Mouse (Mus musculus) right cerebral cortex, adult 18-20 months (tissue): ENCODE data around the gene Olfr745.

Experiments
- DNase-seq: peaks from one replicate; pipeline ENCODE4 v3.0.0; 2022; ENCODE audit warnings: mixed read lengths

Gene Olfr745

DNA sequence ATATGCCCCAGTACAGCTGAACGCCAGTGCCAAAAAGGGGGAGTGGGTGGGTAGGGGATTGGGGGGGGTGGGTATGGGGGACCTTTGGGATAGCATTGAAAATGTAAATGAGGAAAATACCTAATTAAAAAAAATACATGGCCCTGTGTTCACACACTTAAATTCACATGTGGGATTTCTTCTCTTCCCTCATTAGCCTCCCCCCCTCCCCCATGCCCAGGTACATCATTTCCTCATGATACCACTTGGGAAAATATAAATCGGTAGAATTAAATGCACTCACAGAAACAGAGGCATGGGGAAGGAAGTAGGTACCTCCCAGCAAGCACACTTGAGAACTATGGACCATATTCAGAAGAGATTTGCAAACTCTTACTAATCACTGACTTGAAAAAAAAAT is at the start of gene Olfr745:
Gene Olfr745 (plus strand): TSS at position 301 of the 400 bp plus-strand sequence.
- no peak for DNase-seq

DNA sequence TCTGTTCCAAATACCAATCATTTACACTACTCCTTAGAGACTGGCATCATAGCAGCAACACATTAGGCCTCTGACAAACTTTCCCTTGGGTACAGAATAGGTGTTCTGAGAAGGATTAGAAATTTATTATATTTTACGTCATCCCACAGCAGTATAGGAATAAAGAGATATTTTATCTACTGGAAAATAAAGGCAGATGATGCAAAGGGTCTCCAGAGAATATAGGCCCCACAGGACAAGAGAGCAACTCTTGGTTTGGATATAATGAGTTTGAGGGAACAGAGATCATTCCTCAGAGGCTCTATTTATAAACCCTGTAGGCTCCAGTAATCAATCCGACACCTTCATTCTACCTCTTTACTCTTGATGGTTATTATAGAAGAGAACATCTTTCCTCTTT is 24.6 kb upstream of the Olfr745 start, which contains the start of gene Olfr744:
Gene Olfr744 (plus strand): TSS at position 301 of the 400 bp plus-strand sequence.
- DNase-seq = no peak

DNA sequence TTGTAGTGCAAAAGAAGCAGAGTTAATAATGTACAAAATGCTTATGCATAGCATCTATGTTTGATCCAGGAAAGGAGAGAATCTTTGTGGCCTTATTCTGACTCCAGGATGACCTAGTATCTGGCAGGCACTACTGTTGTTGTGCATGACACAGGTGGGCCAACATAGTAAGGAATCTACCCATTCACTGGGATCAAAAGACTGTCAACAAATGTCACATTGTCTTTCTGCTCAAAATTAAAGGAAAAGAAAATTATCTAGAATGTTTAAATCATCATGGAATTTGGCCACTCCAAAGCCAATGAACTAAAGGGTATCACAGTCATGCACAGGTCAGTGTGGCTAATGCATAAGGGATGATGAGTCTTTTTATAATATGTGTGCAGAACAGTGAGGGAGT is 7.6 kb downstream of the Olfr745 start, which contains the start of gene Olfr746:
Gene Olfr746 (plus strand): TSS at position 301 of the 400 bp plus-strand sequence.
- no peak for DNase-seq

DNA sequence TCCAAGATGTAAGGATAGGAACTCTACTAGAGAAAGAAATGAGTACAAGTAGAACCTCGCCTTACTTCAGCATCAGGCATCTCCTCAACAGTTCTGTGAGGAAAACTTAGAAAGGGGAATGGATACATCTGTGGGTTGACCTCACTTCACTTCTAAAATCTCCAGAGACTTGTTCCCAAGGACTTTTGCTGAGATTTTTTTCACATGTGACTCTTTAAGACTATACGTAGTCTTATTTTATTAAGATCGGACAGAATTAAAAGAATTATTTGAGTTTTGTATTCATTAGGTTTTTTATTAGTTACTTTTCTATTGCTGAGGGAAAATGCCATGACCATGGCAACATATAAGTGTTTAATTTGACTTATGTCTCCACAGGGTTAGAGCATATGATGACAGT is 53.9 kb downstream of the Olfr745 start, which contains the start of gene Olfr747:
Gene Olfr747 (minus strand): TSS at position 101 of the 400 bp plus-strand sequence.
- no peak for DNase-seq
